Mouse (Mus musculus): ENCODE measurements at regions not wholly inside any gene's neighbourhood (a gene's known extent, or its start where the extent isn't known, plus 50 kb on each side); places are given as distances from the start of the nearest gene placed in this dataset.

DNA sequence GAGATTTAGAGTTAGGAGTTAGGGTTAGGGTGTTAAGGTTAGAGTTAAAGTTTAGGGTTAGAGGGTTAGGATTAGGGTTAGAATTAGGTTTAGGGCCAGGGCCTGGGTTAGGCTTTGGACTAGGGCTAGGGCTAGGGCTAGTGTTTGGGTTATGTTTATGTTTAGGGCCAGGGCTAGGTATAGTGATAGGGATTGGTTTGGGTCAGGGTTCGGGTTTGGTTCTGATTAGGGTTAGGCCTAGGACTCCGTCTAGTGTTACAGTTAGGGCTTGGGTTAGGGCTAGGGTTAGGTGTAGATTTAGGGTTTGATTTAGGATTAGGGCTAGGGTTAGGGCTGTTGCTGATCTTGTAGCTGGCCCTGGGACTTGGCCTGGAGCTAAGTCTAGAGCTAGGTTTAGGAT is 50.5 kb upstream of the Cr2 start:
- TF ChIP-seq GATA1 (IDR thresholded peaks at IDR 0.05; ENCODE audit: low read length) (no peak), TAL1 (IDR thresholded peaks at IDR 0.05; ENCODE audit: low read length) (no peak)

Measured in erythroblast, embryonic 14.5 days (primary cell).